Mouse (Mus musculus) gastrocnemius, postnatal 14 days (tissue): ENCODE results near the gene Mob3c. TPM values are rescaled to one million over a fixed set of nuclear protein-coding genes. Genes with fewer than 3 reads are reported as not detected.

Source experiments
- DNase-seq: peaks from one replicate; pipeline ENCODE4 v3.0.0; 2021; ENCODE audit warnings: mixed read lengths
- intact Hi-C: fragments of 180-260 bp; cut with DNase I; formaldehyde crosslinking; loops from one replicate; pipeline ENCODE4 v1.15.1; 2025; ENCODE audit warnings: low total_unique reads
- total RNA-seq, 2 experiments: library from RNA; stranded (reverse); gene quantifications; 2 replicates each; pipeline ENCODE4 v1.2.3; 2021

The Mob3c gene
- total RNA-seq, 2 experiments from 2014 or later: 2.8 to 3.4 TPM

DNA sequence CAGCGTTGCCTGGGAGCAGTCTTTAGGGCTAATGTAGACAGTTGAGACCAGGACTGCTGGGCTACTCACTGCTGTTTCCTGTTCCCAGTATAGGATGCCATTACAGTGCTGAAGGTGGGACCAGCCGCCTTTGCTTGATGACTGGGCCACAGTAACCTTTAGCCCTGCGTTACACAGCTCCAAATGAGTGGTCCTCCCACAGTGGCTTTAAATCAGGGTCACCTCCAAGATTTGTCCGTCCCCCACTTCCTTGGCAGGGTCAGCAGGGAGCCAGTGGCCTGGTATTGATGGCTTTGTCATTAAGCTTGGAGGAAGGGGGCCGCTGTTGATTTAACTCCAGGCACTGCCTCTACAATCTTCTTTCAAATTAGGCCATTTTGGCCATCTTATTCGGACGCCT is 35.5 kb downstream of the Mob3c start:
- intact Hi-C loops: no loop called here
- no peak for DNase-seq

- DNase-seq: no peak
- intact Hi-C loops: no loop called here
Observed at GRCm38 (mm10) chr4:115863880-115864279, 36.0 kb downstream of the Mob3c start.

DNA sequence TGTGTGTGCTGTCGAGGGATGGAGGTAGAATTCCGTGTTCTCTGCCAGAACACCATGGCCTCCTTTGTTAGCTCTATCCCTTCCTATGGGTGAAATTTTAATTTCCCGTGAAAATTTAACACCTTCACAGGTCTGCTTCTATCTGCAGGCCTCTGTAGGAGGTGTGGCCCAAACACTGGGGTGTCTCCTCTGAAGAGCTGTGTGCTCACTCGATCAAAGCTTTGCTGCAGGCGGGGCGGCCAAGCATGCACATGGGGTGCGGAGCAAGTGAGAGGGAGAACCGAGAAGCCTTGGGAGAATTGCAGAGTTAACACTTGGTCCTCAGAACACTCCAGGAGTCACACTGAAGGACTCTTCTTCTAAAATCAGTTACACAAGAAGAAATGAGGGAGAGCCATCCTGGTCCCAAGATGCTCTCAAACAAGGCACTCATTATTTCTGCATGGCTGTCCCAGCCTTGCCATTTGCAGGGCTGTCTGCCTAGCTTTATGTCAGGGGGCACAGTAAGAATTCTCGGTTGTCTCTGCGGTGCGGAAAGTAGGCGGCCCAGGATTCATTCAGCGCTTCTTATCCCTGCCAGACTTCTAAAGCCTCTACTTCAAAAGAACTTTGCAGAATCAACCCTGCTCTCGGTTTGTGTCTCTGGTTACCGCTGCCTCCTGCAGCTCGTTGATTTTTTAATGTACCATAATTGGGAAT is 41.8 kb downstream of the Mob3c start:
- intact Hi-C loops: no loop called here
- DNase-seq: no peak

GRCm38 (mm10) chr4:115873231-115873630 is 45.3 kb downstream of the Mob3c start:
- intact Hi-C loops: no loop called here
- no peak for DNase-seq

- intact Hi-C loops: no loop called here
- no peak for DNase-seq
Observed at GRCm38 (mm10) chr4:115878216-115878678, 50.4 kb downstream of the Mob3c start.

DNA sequence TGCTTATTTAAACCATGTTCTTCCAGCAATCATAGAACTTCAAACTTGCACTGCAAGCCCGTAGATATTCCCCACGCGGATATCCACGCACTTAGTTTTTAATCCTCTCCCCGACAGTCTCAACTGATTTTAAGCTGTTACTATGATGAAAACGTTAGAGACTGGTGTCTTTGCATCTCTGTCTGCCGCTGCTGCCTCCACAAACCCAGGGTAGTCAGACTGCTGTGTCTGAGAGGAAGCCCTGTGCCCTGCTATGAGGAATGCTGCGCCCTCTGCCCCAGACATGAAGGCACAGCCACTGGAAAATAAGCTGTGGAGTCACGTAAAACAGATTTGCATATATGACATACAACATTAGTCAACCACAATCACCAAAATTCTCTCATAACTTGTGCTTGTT is 50.9 kb downstream of the Mob3c start:
- no peak for DNase-seq
- intact Hi-C loops: no loop called here

DNA sequence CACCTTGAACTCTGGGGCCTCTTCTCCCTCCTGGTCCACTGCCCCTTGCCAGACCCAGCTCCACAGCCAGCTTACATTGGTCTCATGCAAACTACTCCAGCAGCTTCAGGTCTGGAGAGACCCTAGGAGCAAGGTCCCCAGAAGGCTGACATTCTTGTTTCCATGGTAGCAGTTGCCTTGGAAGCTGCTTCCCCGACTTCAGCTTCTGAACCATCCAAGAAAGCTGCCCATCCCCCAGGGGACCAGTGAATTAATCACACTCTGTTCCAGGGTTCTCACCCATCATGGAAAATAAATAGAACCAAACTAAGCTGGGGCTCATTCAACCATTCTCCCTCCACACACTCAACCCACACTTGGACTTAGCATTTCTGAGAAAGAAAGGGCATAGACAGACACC is 53.3 kb downstream of the Mob3c start:
- DNase-seq: no peak
- intact Hi-C loops: no loop called here

DNA sequence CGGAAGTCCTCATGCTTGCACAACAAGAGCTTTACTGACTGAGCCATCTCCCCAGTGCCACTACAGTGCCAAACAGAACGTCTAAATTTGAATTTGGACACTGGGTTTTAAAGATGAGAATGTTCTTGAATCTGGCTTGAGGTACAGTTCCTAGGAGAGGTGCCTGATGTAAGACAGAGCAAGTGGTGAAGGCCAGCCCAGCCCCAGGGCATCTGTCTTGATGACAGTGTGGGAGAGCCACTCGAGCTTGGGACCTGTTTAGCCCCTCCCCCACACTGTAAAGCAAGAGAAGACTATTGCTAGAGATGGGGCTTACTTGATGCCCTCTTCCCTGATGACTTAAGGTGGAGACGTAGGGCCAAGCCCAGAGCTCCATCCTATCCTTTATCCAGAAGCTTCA is 54.3 kb downstream of the Mob3c start:
- no peak for DNase-seq
- intact Hi-C loops: no loop called here

DNA sequence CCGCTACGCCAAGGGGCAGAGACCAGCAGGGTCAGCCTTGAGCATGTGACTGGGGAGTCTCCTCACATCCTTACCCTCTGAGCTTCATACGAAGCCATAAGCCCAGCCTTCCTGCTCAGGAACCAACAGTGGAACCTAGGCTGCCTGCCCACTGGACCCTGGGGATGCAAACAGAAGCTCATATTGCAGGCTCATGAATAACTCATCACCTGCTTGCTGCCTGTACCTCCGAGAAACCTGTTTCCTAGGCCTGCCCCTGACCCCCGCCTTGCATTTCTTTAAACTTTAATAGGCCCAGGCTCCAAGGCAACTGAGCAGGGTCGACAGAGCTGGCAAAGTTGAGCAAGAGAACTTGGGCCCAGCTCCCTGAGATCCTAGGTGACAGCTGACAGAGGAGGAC is 56.1 kb downstream of the Mob3c start, which contains the start of gene Kncn:
TSS of gene Kncn (plus strand) at position 379 of the 400 bp plus-strand sequence.
- intact Hi-C loops: no loop called here
- no peak for DNase-seq

Other genes starting within 250 kb of the Mob3c start
- not detected for gene Cyp4a32, start 227.1 kb upstream of the Mob3c start, total RNA-seq
- gene Cyp4b1, start 180.4 kb upstream of the Mob3c start, total RNA-seq: 1 to 10 TPM; 1.7 to 3.1 TPM
- 10 to 100 TPM; 25.0 to 27.2 TPM for gene Efcab14, start 90.3 kb upstream of the Mob3c start, total RNA-seq
- 1 to 10 TPM in 1 of 2 experiments, under 1 TPM in 1; 0.80 to 1.5 TPM for gene Tex38, start 47.1 kb upstream of the Mob3c start, total RNA-seq
- gene Atpaf1, start 43.3 kb upstream of the Mob3c start, total RNA-seq: 10 to 100 TPM; 31.2 to 42.1 TPM
- 10 to 100 TPM; 23.8 to 25.4 TPM for gene Mknk1, start 11.1 kb downstream of the Mob3c start, total RNA-seq
- not detected for gene Kncn, start 56.3 kb downstream of the Mob3c start, total RNA-seq
- gene 6430628N08Rik, start 62.6 kb downstream of the Mob3c start, total RNA-seq: not detected
- not detected for gene Dmbx1, start 111.8 kb downstream of the Mob3c start, total RNA-seq
- under 1 TPM in 1 of 2 experiments, not detected in 1; 0.39 TPM for gene Faah, start 189.8 kb downstream of the Mob3c start, total RNA-seq
- 10 to 100 TPM; 12.7 to 13.9 TPM for gene Nsun4, start 225.8 kb downstream of the Mob3c start, total RNA-seq
- gene Uqcrh, start 247.0 kb downstream of the Mob3c start, total RNA-seq: 100 to 1,000 TPM; 876 to 989 TPM
- 10 to 100 TPM; 19.0 to 25.0 TPM for gene Lrrc41, start 247.2 kb downstream of the Mob3c start, total RNA-seq